Mouse (Mus musculus): ENCODE results near the gene Ssbp3.

DNA sequence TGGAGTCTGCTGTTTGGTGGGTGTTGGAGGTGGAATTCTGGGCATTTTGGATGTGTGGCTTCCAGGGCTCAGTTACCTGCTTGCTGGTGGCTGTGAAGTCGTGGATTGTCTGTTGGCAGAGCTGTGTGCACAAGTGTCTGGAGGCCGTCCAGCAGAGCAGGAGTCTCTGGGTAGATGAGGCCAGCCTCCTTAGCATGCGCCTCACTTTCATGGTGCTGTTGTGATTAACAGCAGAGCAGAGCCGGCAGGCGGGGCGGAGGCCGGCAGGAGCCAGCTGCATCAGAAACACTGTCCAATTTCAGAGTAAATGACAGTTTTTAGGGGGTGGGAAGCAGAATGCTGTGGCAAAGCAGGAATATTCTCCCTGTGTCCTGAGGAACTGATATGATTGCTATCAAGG, 108.5 kb downstream of the Ssbp3 start:
- TF ChIP-seq CTCF (IDR thresholded peaks at IDR 0.05; ENCODE audit: borderline replicate concordance, control insufficient read depth, extremely low read depth, insufficient read depth, low read length, poor library complexity) = no peak
- no peak for TF ChIP-seq POLR2A (IDR thresholded peaks at IDR 0.05; ENCODE audit: control insufficient read depth, extremely low read depth, insufficient read depth, low read length, poor library complexity)
